Mouse (Mus musculus) heart, adult 18-20 months (tissue): ENCODE measurements around the gene Ptpn1. TPM values are rescaled to one million over a fixed set of nuclear protein-coding genes. Genes with fewer than 3 reads are reported as not detected.

Experiments used
- DNase-seq, 2 experiments: peaks; one replicate each; pipeline ENCODE4 v3.0.0; 2021 to 2022; ENCODE audit warnings: mixed read lengths in 1 of 2
- total RNA-seq, 2 experiments: library from RNA; stranded (reverse); gene quantifications; 2 replicates each; pipeline ENCODE4 v1.2.3; 2021

The Ptpn1 gene
- total RNA-seq, 2 experiments from 2014 or later: 16.4 to 19.8 TPM

- DNase-seq: no peak
Measured at GRCm38 (mm10) chr2:167972146-167972545, 40.3 kb downstream of the Ptpn1 start.

- no peak for DNase-seq
Measured at GRCm38 (mm10) chr2:167972809-167973208, 41.0 kb downstream of the Ptpn1 start.

- DNase-seq: no peak
Measured at GRCm38 (mm10) chr2:167975746-167976145, 43.9 kb downstream of the Ptpn1 start.

DNA sequence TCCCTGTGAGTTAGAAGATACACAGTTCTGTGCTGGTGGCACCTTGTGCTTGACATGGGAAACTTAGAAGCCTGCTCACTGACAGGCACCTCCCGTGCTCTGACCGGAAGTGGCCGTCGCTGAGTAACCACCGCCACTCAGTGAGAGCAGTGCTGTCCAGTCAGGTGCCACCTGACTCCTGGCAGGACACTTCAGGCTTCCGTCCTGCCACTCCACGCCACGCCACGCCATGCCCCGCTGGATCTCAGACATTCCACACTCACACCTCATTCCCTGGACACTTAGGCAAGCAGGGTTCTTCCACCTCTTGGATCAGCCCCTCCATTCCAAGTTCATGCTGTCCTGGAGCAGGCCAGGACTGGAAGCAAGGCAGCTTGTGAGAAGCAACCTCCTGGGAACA is 46.4 kb downstream of the Ptpn1 start:
- no peak for DNase-seq

DNA sequence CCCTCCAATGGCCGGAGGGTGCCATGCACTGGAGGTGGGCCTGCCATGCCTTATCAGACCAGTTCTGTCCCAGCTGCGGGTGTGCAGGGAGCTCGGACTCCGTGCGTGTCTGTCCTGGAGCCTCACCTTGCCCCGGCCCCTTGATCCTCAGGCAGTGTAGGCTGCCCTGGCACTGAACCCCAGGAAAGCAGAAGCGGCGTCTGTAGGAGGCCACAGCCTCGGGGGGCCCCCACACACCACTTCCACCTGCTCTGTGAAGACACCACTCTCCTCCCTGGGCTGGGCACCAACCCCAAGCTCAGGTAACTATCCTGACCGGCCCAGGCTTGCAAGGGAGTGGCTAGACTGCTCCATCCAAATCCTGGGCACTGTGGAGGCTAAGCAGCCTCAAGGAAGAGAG is 48.5 kb downstream of the Ptpn1 start:
- DNase-seq: no peak

DNA sequence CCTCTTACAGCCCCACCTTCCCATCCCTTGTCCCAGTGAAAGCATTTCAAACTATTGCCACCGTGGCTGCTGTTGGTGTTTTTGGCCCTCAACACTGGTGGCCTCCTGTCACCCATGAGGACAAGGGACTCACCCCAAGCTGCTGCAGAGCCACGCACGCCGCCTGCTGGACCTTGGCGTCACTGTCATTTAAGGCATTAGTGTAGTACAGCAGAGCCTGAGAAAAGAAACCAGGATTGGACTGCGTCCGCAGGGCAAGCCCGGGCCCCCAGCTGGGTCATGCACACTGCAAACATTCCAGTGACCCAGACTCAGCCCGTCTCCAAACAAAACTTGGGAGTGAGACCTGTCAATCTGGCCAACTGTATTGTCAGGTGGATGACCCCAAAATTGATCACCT is 50.8 kb downstream of the Ptpn1 start:
- DNase-seq: no peak

DNA sequence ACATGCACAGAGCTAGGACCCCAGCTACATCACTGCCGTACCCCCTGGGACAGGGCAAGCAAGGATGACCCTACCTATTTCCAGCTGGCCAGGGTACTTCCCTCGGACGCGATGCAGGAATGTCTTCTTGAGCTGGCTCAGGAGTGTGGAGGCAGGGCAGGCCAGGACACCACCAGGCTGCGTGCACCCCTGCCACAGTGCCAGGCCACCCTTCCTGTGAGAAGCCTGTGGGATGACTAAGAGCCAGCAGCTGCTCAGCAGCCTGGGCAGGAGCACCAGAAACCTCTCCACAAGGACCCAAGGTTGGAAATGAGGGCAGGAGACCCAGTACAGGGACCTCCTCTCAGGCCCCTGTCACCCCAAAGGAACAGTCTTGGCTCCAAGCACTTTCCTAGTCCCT is 52.5 kb downstream of the Ptpn1 start:
- no peak for DNase-seq

- DNase-seq: no peak
Measured at GRCm38 (mm10) chr2:167984946-167985345, 53.1 kb downstream of the Ptpn1 start.

DNA sequence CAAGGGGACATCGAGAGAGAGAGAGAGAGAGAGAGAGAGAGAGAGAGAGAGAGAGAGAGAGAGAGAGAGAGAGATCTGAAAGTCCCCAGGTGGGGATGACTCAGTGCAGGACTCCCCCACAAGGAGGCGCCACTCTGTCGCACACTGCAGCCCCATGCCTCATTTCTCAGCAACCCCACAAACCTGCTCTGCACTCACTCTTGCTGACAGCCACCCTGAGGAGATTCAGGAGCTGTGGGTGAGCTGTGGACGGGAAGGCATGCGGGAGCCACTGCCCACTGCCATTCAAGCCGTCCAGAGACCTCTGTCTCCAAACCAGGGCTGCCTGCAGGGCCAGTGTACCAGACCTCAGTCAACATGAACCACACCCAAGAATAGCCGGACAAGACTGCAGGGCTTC is 54.9 kb downstream of the Ptpn1 start:
- peak in 1 of 2 experiments; percentile 47 for DNase-seq

DNA sequence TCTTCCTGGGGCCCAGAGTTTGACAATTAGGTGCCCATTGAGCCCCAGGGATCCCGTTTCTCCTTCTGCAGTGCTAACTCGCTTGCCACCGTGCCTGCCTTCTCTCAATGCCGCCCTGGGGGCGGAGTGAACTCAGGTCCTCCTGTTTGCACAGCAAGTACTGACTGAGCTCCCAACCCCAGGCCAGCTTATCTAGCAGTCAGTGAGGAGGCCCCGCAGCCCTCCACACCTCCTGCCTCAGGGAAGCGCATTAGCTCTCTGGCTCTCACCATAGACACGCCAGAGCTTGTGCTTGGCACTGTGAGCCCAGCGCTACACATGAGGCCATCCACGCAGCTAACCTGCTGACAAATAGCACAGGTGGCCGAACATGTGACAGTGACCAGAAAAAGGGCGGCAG is 55.8 kb downstream of the Ptpn1 start:
- no peak for DNase-seq

DNA sequence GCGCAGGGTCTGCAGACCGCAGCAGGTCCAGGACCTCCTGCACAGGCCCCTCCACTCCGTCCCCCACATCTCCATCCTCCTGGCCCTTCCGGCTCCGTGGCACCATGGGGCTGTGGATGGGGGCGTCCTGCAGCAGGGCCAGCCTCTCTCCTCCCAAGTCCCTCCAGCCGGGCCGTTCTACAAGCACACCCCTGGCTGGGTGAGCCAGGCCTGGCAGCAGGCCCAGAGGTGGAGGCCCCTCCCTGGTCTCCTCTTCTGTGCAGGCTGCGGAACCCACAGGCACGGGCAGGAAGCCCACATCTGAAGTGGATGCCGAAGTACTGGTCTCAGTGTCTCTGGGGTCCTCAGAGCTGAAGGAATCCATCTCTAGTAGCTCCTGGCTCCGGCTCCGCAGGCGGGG is 57.5 kb downstream of the Ptpn1 start:
- no peak for DNase-seq

GRCm38 (mm10) chr2:167993260-167993659 is 61.4 kb downstream of the Ptpn1 start:
- no peak for DNase-seq

- no peak for DNase-seq
Measured at GRCm38 (mm10) chr2:167995870-167996635, 64.2 kb downstream of the Ptpn1 start.

DNA sequence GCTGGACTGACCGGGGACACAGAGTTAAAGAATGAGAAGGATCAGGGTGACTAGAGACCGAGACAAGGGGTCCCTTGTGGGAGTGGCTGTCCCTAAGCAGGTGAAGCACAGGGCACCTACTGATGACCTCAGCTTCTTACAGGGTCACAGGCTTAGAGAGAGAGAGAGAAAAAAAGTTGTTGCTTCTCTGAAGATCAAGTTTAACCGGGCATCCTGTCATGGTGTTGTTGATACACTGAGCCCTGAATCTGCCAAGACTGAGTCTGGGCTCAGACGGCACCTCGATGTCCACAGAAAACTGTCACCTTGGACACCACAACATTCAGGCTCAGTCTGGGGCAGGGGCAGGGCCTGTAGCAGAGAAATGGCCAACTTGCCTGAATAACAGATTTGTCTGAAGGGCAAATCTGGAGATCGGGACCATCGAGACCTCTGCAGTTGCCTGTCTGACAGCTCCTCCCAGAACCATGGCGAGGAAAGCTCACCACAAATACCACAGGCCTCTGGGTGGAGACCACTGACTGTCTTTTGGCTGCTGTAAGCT is 64.9 kb downstream of the Ptpn1 start:
- DNase-seq: no peak

GRCm38 (mm10) chr2:167997562-167997961 is 65.7 kb downstream of the Ptpn1 start:
- no peak for DNase-seq

- DNase-seq: no peak
Measured at GRCm38 (mm10) chr2:167999145-167999743, 67.4 kb downstream of the Ptpn1 start.

DNA sequence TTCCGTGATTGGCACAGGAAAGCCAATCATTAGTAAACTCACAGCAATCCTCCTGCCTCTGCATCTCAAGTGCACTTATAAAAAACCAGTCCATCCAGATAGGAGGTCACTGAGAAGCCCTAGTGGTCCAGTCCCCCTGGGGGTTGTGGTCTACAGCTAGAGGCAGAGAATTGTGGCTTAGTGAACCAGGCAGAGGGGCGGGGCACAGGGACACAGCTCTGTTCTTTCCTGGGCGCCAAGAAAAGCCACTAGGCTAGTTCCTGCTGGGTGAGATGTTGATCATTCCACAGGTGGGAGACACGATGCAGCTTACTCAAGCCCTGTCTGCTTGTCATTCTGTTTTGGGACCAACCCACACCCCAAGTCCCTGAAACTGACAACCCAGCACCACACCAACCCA is 70.3 kb downstream of the Ptpn1 start:
- no peak for DNase-seq

- no peak for DNase-seq
Measured at GRCm38 (mm10) chr2:168002884-168003283, 71.0 kb downstream of the Ptpn1 start.

DNA sequence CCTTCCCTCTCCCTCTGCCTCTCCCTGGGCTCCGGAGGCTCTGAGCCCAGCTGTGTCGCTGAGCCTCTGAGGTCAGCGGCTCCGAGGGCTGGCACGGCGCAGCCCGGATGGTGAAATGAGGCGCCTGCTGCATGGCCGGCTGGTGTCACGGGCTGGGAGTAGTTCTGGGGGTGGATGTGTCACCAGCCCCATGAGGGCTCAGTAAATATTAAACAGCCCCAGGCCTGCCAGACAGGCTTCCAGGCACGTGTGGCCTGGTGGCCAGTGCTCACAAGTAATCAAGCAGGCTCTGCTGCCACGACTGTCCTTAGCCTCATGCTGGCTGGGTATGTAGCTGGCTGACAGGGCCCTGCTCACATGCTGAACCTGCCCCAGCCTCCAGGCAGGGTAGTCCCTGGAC is 71.6 kb downstream of the Ptpn1 start:
- no peak for DNase-seq

DNA sequence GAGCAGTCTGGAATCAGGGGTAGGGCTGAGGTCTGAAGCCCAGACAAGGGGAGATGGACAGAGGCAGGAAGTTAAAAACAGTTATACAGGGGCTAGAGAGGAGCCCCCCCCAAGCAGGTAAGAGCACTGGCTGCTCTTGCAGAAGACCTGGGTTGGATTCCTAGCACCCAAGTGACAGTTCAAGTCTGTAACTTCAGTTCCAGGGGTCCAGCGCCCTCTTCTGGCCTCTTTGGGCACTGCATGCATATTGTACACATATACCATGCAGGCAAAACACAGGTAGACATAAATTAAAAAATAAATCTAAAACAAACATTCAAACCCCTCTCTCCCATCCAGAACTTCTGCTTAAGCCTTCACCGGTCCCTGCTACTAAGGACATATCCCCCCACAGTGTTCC is 72.5 kb downstream of the Ptpn1 start:
- DNase-seq: no peak

DNA sequence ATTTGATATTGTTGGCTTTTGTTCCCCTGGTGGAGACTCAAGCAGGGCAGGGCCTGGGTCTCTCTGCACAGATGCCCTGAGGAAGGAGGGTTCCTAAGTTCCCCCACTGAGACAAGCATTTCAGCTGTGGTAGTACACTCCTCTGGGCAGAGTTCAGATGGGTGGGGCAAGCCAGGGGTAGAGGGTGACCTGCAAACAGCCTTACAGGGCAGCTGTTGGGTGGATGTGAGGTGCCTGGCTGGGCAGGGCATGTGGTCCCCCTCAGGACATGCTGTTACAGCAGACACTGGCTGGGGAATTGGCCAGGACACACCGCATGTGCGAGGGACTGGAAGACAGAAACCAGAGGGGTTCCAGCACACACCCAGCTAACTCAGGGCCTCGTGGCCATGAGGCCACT is 73.1 kb downstream of the Ptpn1 start:
- no peak for DNase-seq

GRCm38 (mm10) chr2:168005616-168006015 is 73.8 kb downstream of the Ptpn1 start:
- DNase-seq: peak in 1 of 2 experiments; percentile 21

DNA sequence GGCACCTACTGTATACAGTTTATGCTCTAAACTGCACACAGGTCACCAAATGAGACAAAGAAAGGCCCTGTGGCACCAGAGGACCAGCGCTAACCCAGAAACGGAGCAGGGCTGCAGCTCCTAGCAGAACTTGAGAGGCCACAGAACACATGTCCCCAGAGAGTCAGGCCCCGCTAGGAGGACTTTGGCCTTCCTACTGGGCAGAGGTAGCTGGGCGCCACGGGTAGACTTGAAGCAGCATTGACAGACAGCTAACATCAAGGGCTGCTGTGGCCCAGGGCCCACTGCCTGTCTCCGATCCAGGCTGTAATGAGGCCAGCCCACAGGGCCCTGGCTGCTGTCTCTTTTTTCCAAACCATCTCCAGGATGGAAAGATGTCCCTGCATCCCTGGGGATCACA is 74.6 kb downstream of the Ptpn1 start:
- DNase-seq: no peak

- no peak for DNase-seq
Measured at GRCm38 (mm10) chr2:168008132-168008531, 76.3 kb downstream of the Ptpn1 start.
